Mouse (Mus musculus) stomach, embryonic 14.5 days (tissue): ENCODE data around the gene Muc3a. TPM values are rescaled to one million over a fixed set of nuclear protein-coding genes. Genes with fewer than 3 reads are reported as not detected.

Source experiments
- ATAC-seq: fragments of 200-750 bp; cut with Nextera tagmentation; 2 replicates; pipeline ENCODE4 v1.8.0; 2017; ENCODE audit warnings: low read depth, moderate TSS enrichment; ENCODE audit not compliant: insufficient number of reproducible peaks, insufficient read depth, low FRiP score
- H3K27ac ChIP-seq: fragments of 300-500 bp; sonication (generic); 2 replicates; pipeline ENCODE4 v1.5.1; 2014; ENCODE audit warnings: mild to moderate bottlenecking, low read length, moderate library complexity, mixed read lengths
- H3K27me3 ChIP-seq: fragments of 300-500 bp; sonication (generic); 2 replicates; pipeline ENCODE4 v1.6.1; 2014; ENCODE audit warnings: low read length, control low read depth, mixed read lengths; ENCODE audit not compliant: control insufficient read depth, insufficient read depth
- H3K36me3 ChIP-seq: fragments of 300-500 bp; sonication (generic); 2 replicates; pipeline ENCODE4 v1.6.1; 2014; ENCODE audit warnings: mild to moderate bottlenecking, control low read depth, low read length, moderate library complexity, mixed read lengths; ENCODE audit not compliant: control insufficient read depth, insufficient read depth
- H3K4me1 ChIP-seq: fragments of 300-500 bp; sonication (generic); 2 replicates; pipeline ENCODE4 v1.6.1; 2014; ENCODE audit warnings: low read length, control low read depth, mixed read lengths; ENCODE audit not compliant: control insufficient read depth, insufficient read depth
- H3K4me2 ChIP-seq: fragments of 300-500 bp; sonication (generic); replicated peaks from 2 replicates; pipeline ENCODE4 v1.6.1; 2014; ENCODE audit warnings: low read depth, low read length, control low read depth
- H3K4me3 ChIP-seq: fragments of 300-500 bp; sonication (generic); 2 replicates; pipeline ENCODE4 v1.5.1; 2014; ENCODE audit warnings: low read depth, low read length, control low read depth
- H3K9ac ChIP-seq: fragments of 300-500 bp; sonication (generic); replicated peaks from 2 replicates; pipeline ENCODE4 v1.6.1; 2014; ENCODE audit warnings: low read depth, mild to moderate bottlenecking, control low read depth, low read length, moderate library complexity, mixed read lengths
- H3K9me3 ChIP-seq: fragments of 300-500 bp; sonication (generic); 2 replicates; pipeline ENCODE4 v1.6.1; 2016; ENCODE audit warnings: low read depth, low read length, control low read depth; ENCODE audit not compliant: control insufficient read depth
- WGBS: fragments of 180-500 bp; shearing (Covaris S2); extraction: QIAGEN DNeasy Blood & Tissue Kit; methylation state at CpG from one replicate; pipeline ENCODE4 v1.1.7; 2014; 5-methylcytosine and 5-hydroxymethylcytosine counted together
- polyA plus RNA-seq: library from polyadenylated mRNA; unstranded; fragments of >200 nt; fragmentation: Nextera tagmentation; extraction: Ambion mirVana; gene quantifications from 2 replicates; pipeline ENCODE4 v1.2.1, GENCODE M21; 2014

Muc3a gene
- polyA plus RNA-seq, 1 experiment from 2014 or later = 0.26 TPM

DNA sequence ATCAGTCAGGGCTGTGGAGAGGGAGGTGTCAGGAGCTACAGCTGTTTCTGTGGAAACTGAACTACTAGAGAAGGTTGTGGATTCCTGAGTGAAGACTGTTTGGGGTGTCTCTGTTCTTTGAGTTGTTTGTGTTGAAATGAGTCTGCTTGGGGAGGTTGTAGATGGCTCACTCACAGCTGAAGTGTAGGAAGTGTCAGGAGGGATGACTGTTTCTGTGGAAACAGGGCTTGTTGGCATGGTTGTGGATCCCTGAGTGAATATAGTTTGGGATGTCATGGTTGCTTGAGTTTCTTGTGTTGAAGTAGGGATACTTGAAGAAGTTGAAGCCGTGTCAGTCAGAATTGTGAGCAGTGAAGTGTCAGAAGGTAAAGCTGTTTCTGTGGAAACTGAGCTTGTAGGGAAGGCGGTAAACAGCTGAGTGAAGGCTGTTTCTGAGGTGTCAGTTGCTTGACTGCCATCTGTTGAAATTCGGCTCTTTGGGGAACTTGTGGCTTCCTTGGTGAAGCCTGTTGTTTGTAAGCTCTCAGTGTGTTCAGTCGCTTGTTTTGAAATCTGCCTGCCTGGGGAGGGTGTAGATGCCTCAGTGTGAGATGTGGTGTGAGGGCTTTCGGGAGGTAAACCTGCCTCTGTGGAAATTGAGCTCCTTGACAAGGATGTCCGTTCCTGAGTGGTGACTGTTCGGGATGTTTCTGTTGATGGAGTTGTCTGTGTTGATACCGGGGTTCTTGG lies 32.4 kb downstream of the Muc3a start:
- no peak overlapping the region for H3K4me3 ChIP-seq
- ATAC-seq = no peak
- no peak overlapping the region for H3K27ac ChIP-seq
- H3K4me1 ChIP-seq = no peaks in the 10 kb centered on the region
- H3K9ac ChIP-seq = no peak overlapping the region
- 72% methylated on average over 8 of the region's 8 CpGs for whole genome bisulfite sequencing
- H3K27me3 ChIP-seq = no peaks in the 10 kb centered on the region
- no peaks in the 10 kb centered on the region for H3K36me3 ChIP-seq
- H3K9me3 ChIP-seq = no peaks in the 10 kb centered on the region
- H3K4me2 ChIP-seq = no peak overlapping the region

DNA sequence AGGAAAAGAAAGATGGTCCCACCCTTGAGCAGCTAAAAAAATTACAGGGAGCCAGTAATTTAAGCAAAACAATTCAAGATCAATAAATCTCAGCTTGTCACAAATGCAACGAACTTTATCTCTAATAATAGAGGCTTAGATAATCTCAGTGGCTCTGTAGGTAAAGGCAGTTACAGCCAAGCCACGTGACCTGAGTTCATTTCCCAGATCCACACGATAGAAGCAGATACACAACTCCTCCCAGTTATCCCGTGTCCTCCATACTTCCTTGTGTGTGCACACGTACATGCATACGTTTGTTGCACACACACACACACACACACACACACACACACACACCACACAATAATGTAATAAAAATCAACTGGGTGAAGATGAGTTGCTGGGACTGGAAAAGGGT lies 38.2 kb downstream of the Muc3a start:
- Histone ChIP-seq H3K36me3 (no peaks in the 10 kb centered on the region), H3K9me3 (no peaks in the 10 kb centered on the region), H3K9ac (no peak overlapping the region), H3K4me3 (no peak overlapping the region), H3K4me2 (no peak overlapping the region), H3K27me3 (no peaks in the 10 kb centered on the region), H3K4me1 (no peaks in the 10 kb centered on the region), H3K27ac (no peak overlapping the region)
- 68% methylated on average over 6 of the region's 6 CpGs for WGBS
- no peak for ATAC-seq

DNA sequence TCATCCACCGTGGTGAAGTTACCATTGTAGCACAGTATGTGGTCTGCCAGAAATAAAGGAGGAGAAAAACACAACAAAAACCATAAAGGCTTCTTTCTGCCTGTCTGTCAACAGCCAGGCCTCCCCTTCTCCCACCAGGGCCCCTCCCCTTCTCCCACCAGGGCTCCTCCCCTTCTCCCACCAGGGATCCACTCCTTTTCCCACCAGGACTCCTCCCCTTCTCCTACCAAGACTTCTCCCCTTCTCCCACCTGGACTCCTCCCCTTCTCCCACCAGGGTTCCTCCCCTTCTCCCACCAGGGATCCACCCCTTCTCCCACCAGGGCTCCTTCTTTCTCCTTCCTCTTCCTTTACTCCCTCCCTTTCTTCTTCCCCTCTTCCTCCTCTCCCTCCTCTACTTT lies 39.6 kb downstream of the Muc3a start:
- Histone ChIP-seq H3K4me2 (no peak overlapping the region), H3K36me3 (no peaks in the 10 kb centered on the region), H3K27me3 (no peaks in the 10 kb centered on the region), H3K4me3 (no peak overlapping the region), H3K4me1 (no peaks in the 10 kb centered on the region), H3K27ac (no peak overlapping the region), H3K9me3 (no peaks in the 10 kb centered on the region), H3K9ac (no peak overlapping the region)
- no peak for ATAC-seq
- WGBS = 11% methylated on average over 1 of the region's 1 CpGs

DNA sequence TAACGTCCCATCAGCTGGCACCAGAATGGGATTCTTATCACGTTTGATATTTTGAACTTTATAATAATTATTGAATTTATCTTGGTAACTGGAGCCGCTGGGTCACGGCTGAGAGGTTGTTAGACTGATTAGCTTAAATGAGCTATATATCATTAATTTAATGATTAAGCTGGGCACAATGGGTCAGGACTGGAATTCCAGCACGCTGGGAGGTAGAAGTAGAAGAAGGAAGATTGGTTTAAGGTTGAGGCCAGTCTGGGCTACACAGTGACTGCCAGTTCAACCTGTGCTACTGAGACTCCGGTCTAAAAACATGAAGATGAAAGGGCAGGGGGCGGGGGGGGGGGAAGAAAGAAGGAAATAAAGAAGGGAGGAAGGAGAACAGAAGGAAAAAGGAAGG lies 40.7 kb downstream of the Muc3a start:
- H3K36me3 ChIP-seq = no peaks in the 10 kb centered on the region
- no peaks in the 10 kb centered on the region for H3K9me3 ChIP-seq
- H3K27me3 ChIP-seq = no peaks in the 10 kb centered on the region
- no peak overlapping the region for H3K9ac ChIP-seq
- 54% methylated on average over 7 of the region's 7 CpGs for WGBS
- H3K4me3 ChIP-seq = no peak overlapping the region
- no peak overlapping the region for H3K27ac ChIP-seq
- H3K4me2 ChIP-seq = no peak overlapping the region
- no peak for ATAC-seq
- no peaks in the 10 kb centered on the region for H3K4me1 ChIP-seq

DNA sequence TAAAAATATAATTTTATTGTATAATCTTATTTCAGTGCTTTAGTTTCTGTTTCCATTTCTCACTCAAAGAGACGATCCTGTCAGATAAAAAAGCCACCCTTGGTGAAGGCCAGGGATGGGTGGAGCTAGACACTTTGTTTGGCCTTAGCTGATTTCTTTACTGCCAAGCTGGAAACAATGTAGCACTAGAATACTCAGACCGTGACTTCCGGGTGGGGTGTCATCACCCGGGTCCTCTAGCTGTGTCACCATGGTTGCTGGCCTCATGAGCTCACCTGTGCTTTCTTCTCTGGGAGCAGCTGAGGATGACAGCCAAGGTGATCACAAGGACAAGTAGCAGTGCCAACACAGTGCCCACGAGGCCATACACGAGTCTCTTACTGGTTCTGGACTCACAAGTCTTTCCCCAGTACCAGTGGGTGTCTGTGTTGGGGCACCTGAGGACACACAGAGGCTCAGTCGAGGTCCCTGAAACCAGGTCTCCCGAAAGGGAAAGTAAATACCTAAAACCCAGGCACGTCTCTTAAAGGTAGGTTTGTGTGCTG lies 41.3 kb downstream of the Muc3a start:
- Histone ChIP-seq H3K4me2 (no peak overlapping the region), H3K9me3 (no peaks in the 10 kb centered on the region), H3K27ac (no peak overlapping the region), H3K4me3 (no peak overlapping the region), H3K4me1 (no peaks in the 10 kb centered on the region), H3K36me3 (no peaks in the 10 kb centered on the region), H3K9ac (no peak overlapping the region), H3K27me3 (no peaks in the 10 kb centered on the region)
- ATAC-seq = no peak
- WGBS = 73% methylated on average over 9 of the region's 9 CpGs

DNA sequence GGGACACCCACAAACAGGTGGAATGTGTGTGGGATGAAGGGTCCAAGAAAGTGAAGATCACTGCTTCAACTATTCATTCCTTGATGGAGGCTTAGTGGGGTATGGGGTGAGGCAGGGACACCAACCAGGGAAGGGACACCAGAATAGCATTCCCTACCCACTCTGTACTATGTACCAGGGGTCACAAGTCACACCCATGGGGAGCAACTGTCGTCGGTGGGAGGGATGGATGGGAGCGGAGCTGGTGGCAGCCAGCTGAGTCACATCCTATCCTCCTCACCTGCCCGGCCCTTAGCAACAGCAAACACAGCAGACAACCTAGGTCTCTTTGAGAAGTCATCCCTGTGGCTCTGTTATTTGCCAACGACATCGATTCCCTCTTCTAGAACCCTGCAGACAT lies 44.6 kb downstream of the Muc3a start:
- Histone ChIP-seq H3K27ac (no peak overlapping the region), H3K9me3 (no peaks in the 10 kb centered on the region), H3K4me3 (no peak overlapping the region), H3K27me3 (no peaks in the 10 kb centered on the region), H3K4me2 (no peak overlapping the region), H3K36me3 (no peaks in the 10 kb centered on the region), H3K4me1 (no peaks in the 10 kb centered on the region), H3K9ac (no peak overlapping the region)
- WGBS = 58% methylated on average over 6 of the region's 6 CpGs
- no peak for ATAC-seq

DNA sequence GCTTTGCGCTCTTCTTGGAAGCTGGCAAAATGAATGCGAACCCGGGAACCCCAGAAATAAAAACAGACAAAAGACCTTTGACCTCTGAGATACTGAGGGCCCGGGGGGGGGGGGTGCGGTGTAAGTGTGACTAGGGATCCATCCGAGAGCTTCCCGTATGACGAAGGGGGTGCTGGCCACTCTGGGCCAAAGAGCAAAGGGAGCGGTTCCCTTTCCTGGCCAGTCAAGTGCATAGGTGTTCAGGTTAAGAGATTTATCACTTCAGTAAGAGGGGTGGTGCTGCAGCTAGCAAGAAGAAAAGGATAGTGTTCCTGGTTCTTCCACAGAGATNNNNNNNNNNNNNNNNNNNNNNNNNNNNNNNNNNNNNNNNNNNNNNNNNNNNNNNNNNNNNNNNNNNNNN lies 46.2 kb downstream of the Muc3a start:
- 66% methylated on average over 9 of the region's 9 CpGs for WGBS
- H3K4me2 ChIP-seq = no peak overlapping the region
- H3K4me1 ChIP-seq = no peaks in the 10 kb centered on the region
- no peaks in the 10 kb centered on the region for H3K36me3 ChIP-seq
- H3K27me3 ChIP-seq = no peaks in the 10 kb centered on the region
- ATAC-seq = no peak
- H3K27ac ChIP-seq = no peak overlapping the region
- H3K9ac ChIP-seq = no peak overlapping the region
- no peaks in the 10 kb centered on the region for H3K9me3 ChIP-seq
- no peak overlapping the region for H3K4me3 ChIP-seq

DNA sequence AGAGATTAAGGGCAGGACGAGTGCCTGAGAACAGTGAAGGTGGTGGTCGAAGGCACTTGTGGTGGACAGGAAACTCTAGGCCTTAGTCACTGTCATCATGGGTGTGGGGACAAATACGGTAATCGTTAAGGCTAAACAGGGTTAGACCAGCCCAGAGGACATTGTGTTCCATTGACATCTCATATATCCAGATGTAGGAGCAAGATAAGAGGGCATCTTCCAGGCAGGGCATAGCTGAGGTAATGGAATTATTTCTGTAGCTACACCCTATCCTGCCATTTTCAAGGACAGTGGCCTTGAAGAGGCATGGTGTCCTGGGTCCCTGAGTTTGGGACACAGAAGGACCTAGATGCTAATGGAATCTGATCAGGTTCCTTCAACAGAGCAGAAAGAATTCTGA lies 50.3 kb downstream of the Muc3a start:
- H3K27ac ChIP-seq = no peak overlapping the region
- no peak for ATAC-seq
- no peaks in the 10 kb centered on the region for H3K9me3 ChIP-seq
- no peak overlapping the region for H3K4me3 ChIP-seq
- no peak overlapping the region for H3K4me2 ChIP-seq
- no peaks in the 10 kb centered on the region for H3K36me3 ChIP-seq
- H3K9ac ChIP-seq = no peak overlapping the region
- no peaks in the 10 kb centered on the region for H3K4me1 ChIP-seq
- H3K27me3 ChIP-seq = no peaks in the 10 kb centered on the region
- 74% methylated on average over 4 of the region's 4 CpGs for WGBS

DNA sequence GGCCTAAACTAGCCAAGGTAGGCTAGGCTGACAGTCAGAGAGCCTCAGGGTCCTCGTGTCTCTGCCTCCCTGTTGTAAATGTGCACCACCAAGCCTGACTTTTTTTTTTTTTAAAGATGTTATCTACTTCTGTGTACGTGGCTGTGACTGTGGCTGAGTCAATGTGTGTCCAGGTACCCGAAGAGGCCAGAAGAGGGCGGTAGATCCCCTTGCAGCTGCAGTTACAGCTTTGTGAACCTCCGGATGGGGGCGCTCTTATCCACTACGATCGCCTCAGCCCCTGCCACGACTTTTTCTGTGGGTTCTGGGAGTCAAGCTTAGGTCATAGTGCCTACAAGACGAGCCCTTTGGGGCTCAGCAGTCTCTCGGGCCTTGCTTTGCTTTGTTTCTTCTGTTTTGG lies 52.7 kb downstream of the Muc3a start:
- H3K4me2 ChIP-seq = no peak overlapping the region
- H3K27ac ChIP-seq = no peak overlapping the region
- H3K4me3 ChIP-seq = no peak overlapping the region
- H3K27me3 ChIP-seq = no peaks in the 10 kb centered on the region
- no peaks in the 10 kb centered on the region for H3K36me3 ChIP-seq
- WGBS = 24% methylated on average over 11 of the region's 11 CpGs
- H3K9me3 ChIP-seq = no peaks in the 10 kb centered on the region
- ATAC-seq = no peak
- H3K9ac ChIP-seq = no peak overlapping the region
- no peaks in the 10 kb centered on the region for H3K4me1 ChIP-seq
